Mouse (Mus musculus): ENCODE data around the gene Tmem184c.

- TF ChIP-seq POLR2A (IDR thresholded peaks at IDR 0.05; ENCODE audit: insufficient read length, low read depth) = no peak
- no peak for TF ChIP-seq MAX (IDR thresholded peaks at IDR 0.05; ENCODE audit: low read depth)
- TF ChIP-seq USF1 (IDR thresholded peaks at IDR 0.05; ENCODE audit: low read depth) = no peak
- no peak for TF ChIP-seq CEBPB (IDR thresholded peaks at IDR 0.05; ENCODE audit: insufficient read depth, poor library complexity, severe bottlenecking)
- no peak for TF ChIP-seq E2F4 (IDR thresholded peaks at IDR 0.05; ENCODE audit: insufficient read depth)
- no peak for TF ChIP-seq MYOD1 (IDR thresholded peaks at IDR 0.05; ENCODE audit: control insufficient read depth in 1 of 3, insufficient read length in 2 of 3, low read depth in 2 of 3)
- TF ChIP-seq POLR2AphosphoS2 (IDR thresholded peaks at IDR 0.05; ENCODE audit: insufficient read length, low read depth) = no peak
These were observed 19.5 kb upstream of the Tmem184c start for GRCm38 (mm10) chr8:77629858-77630537.
